Mouse (Mus musculus) E14TG2a.4 (cell line): ENCODE measurements around the gene Senp1.

ENCODE experiments used
- H3K27me3 ChIP-seq: 2 replicates; pipeline ENCODE4 v1.6.1; 2014; ENCODE audit warnings: low read length, control low read depth; ENCODE audit not compliant: insufficient read depth
- H3K36me3 ChIP-seq: 2 replicates; pipeline ENCODE4 v1.6.1; 2014; ENCODE audit warnings: low read length, control low read depth; ENCODE audit not compliant: insufficient read depth
- H3K4me1 ChIP-seq: replicated peaks from 2 replicates; pipeline ENCODE4 v1.6.1; 2014; ENCODE audit warnings: low read depth, low read length, control low read depth
- H3K4me3 ChIP-seq: replicated peaks from 2 replicates; pipeline ENCODE4 v1.5.1; 2014; ENCODE audit warnings: mild to moderate bottlenecking, low read length
- H3K9me3 ChIP-seq: 2 replicates; pipeline ENCODE4 v1.6.1; 2014; ENCODE audit warnings: low read length, control low read depth
- CTCF ChIP-seq: conservative IDR thresholded peaks from 2 replicates; pipeline ENCODE4 v1.5.1; 2014; ENCODE audit warnings: low read length
- NANOG ChIP-seq: IDR thresholded peaks from 2 replicates; pipeline ENCODE4 v1.6.1; 2014; ENCODE audit warnings: borderline replicate concordance, low read length, mixed read lengths
- POU5F1 ChIP-seq: IDR thresholded peaks from 2 replicates; pipeline ENCODE4 v1.6.1; 2014; ENCODE audit warnings: low read length, borderline replicate concordance

The Senp1 gene

GRCm38 (mm10) chr15:98003822-98004739, 89.5 kb downstream of the Senp1 start, which contains the start of gene Col2a1:
Gene Col2a1 (minus strand): TSS chr15:98004695.
- peak within 1 kb of the TSS; percentile 74 for H3K4me3 ChIP-seq
- H3K36me3 ChIP-seq = no peaks in the 10 kb centered on the region
- no peaks in the 10 kb centered on the region for H3K9me3 ChIP-seq
- TF ChIP-seq NANOG = no peak
- TF ChIP-seq CTCF = no peak
- TF ChIP-seq POU5F1 = no peak
- peaks cover 95% of the 10 kb centered on the region for H3K27me3 ChIP-seq
- H3K4me1 ChIP-seq = peaks cover 62% of the 10 kb centered on the region

- Histone ChIP-seq H3K36me3 (no peaks in the 10 kb centered on the region), H3K4me3 (peak overlapping the region; percentile 74), H3K27me3 (peaks cover 98% of the 10 kb centered on the region), H3K9me3 (no peaks in the 10 kb centered on the region), H3K4me1 (peaks cover 69% of the 10 kb centered on the region)
- no peak for TF ChIP-seq CTCF
- no peak for TF ChIP-seq POU5F1
- TF ChIP-seq NANOG = no peak
Observed at GRCm38 (mm10) chr15:98002991-98003821, 90.3 kb downstream of the Senp1 start.

GRCm38 (mm10) chr15:98002113-98002990, 91.2 kb downstream of the Senp1 start:
- H3K4me1 ChIP-seq = peaks cover 74% of the 10 kb centered on the region
- H3K9me3 ChIP-seq = no peaks in the 10 kb centered on the region
- H3K4me3 ChIP-seq = peak overlapping the region; percentile 74
- H3K36me3 ChIP-seq = no peaks in the 10 kb centered on the region
- no peak for TF ChIP-seq POU5F1
- no peak for TF ChIP-seq CTCF
- no peak for TF ChIP-seq NANOG
- peaks cover 96% of the 10 kb centered on the region for H3K27me3 ChIP-seq

GRCm38 (mm10) chr15:98001321-98002112, 92.0 kb downstream of the Senp1 start:
- Histone ChIP-seq H3K27me3 (peaks cover 87% of the 10 kb centered on the region), H3K9me3 (no peaks in the 10 kb centered on the region), H3K4me3 (peak overlapping the region; percentile 73), H3K36me3 (no peaks in the 10 kb centered on the region), H3K4me1 (peaks cover 83% of the 10 kb centered on the region)
- TF ChIP-seq POU5F1 = no peak
- no peak for TF ChIP-seq CTCF
- TF ChIP-seq NANOG = no peak

- no peaks in the 10 kb centered on the region for H3K36me3 ChIP-seq
- peaks cover 89% of the 10 kb centered on the region for H3K4me1 ChIP-seq
- 0 out of 2 replicates have a peak overlapping the region, but pooled peaks have one; percentile 18 for H3K4me3 ChIP-seq
- peaks cover 73% of the 10 kb centered on the region for H3K27me3 ChIP-seq
- H3K9me3 ChIP-seq = no peaks in the 10 kb centered on the region
- TF ChIP-seq NANOG = no peak
- no peak for TF ChIP-seq CTCF
- TF ChIP-seq POU5F1 = no peak
Observed at GRCm38 (mm10) chr15:97999991-98000390, 93.6 kb downstream of the Senp1 start.

- peaks cover 89% of the 10 kb centered on the region for H3K4me1 ChIP-seq
- TF ChIP-seq CTCF = no peak
- TF ChIP-seq POU5F1 = no peak
- no peak for TF ChIP-seq NANOG
Observed at GRCm38 (mm10) chr15:97999546-97999945, 94.0 kb downstream of the Senp1 start.

GRCm38 (mm10) chr15:97996716-97997256, 96.8 kb downstream of the Senp1 start:
- H3K27me3 ChIP-seq = peaks cover 41% of the 10 kb centered on the region
- no peaks in the 10 kb centered on the region for H3K9me3 ChIP-seq
- no peak for TF ChIP-seq POU5F1
- no peak for TF ChIP-seq CTCF
- TF ChIP-seq NANOG = no peak
- H3K4me1 ChIP-seq = peaks cover 91% of the 10 kb centered on the region
- peak overlapping the region; percentile 55 for H3K4me3 ChIP-seq
- peaks cover 3% of the 10 kb centered on the region; the same call in 1 of the 2 replicates for H3K36me3 ChIP-seq

More at GRCm38 (mm10) chr15:97999546-97999945, 94.0 kb downstream of the Senp1 start:
- Histone ChIP-seq H3K4me3 (0 out of 2 replicates have a peak overlapping the region, but pooled peaks have one; percentile 18), H3K36me3 (peaks cover 3% of the 10 kb centered on the region; the same call in 1 of the 2 replicates), H3K27me3 (peaks cover 68% of the 10 kb centered on the region), H3K9me3 (no peaks in the 10 kb centered on the region)
